Mouse (Mus musculus): ENCODE results near the gene Rtkn2. TPM values are rescaled to one million over a fixed set of nuclear protein-coding genes. Genes with fewer than 3 reads are reported as not detected.

Rtkn2 gene
- total RNA-seq, 2 experiments from 2014 or later: 4.5 to 4.6 TPM

GRCm38 (mm10) chr10:68029081-68029626, 49.8 kb downstream of the Rtkn2 start:
- intact Hi-C loops (cut with DNase I): no loop called here
- no peak for DNase-seq (ENCODE audit: low spot score in 2 of 2)

- no peak for DNase-seq (ENCODE audit: low spot score in 2 of 2)
- intact Hi-C loops (cut with DNase I): no loop called here
Observed at GRCm38 (mm10) chr10:68030027-68030426, 50.7 kb downstream of the Rtkn2 start.

- intact Hi-C loops (cut with DNase I): no loop called here
Observed at GRCm38 (mm10) chr10:68035707-68036367, 56.5 kb downstream of the Rtkn2 start.

DNA sequence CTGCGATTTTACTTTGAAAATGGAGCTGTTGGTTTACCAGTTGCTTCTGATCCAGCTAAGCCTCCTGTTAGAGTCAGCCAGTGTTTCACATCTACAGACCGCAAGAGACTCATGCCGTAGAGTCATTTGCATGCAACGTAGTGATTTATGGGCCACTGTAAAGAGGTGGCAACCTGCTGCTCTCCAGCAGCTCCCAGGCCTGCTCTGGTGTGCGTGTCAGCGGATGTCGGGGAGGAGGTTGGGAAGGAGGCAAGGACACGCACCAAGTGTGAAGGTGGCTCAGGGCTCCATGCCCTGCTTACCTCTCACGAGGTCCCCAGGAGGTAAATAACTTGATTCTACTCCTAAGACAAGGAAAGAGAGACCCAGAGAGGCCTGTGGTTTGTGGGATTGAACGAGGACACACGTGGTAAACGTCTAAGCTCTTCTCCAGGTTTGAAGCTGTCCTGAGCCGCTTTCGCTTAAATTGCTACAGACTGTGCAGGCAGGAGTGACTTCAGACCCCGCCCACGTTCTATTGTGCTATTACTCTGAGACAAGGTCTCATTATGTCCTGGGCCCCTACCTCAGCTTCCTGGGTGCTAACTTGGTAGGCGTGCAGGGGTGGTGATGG, 57.1 kb downstream of the Rtkn2 start:
- intact Hi-C loops (cut with DNase I): no loop called here
- DNase-seq (ENCODE audit: low spot score in 2 of 2): no peak

More at GRCm38 (mm10) chr10:68035707-68036367, 56.5 kb downstream of the Rtkn2 start:
- no peak for DNase-seq (ENCODE audit: low spot score in 2 of 2)

DNA sequence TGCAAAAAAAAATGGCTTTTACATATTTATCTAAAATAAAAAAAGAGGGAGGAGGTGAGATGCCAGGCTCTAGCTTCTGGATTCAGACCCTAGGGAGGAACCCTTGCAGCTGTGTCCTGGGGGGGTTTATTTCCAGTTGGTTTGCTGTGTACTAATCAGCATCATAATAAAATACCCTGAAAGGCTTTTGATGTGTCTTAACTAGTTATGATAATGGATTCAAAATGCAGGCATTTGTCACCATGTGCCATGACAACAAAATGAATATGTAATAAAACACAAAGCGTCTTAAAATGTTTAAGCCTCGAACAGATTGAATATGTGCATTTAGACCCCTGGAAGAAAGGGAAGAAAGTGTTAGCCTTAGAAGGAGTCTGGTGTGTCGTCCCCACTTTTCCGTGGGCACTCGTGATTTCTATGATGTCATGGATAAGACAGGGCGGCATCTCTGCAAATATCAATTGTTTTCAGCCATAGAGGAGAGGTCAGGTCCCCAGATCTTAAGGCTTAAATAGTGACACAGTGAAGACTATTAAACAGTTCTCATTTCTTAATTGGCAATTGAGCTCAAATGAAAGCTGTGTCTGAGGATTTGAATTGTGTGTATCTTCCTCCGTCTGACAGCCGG, 59.7 kb downstream of the Rtkn2 start:
- intact Hi-C loops (cut with DNase I): no loop called here
- no peak for DNase-seq (ENCODE audit: low spot score in 2 of 2)

DNA sequence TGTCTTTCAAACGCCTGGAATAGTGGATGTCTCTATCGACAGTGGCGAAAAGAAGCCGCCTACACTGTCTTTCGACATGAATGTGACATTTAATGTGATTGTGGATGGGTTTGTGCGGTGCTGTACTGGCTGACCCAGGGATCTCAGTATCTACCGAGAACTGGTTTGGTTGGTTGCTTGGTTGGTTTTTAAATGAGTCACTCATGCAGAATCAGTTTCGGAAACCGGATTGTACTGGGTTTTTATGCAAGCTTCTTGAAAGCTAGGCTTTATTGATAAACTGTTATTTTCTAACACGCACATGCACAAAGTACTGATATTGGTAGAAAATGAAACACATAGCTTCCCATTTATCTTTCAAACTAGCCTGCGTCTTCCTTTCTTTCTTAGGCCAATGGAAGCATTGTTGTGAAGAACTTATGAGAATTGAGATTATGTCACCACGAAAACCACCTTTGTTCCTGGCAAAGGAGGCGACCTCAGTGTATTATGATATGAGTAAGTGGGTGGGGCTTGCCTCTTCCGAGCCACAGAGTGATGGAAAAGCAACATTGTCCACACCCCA, 60.4 kb downstream of the Rtkn2 start:
- DNase-seq (ENCODE audit: low spot score in 2 of 2): peak in 1 of 2 experiments; percentile 38
- intact Hi-C loops (cut with DNase I): no loop called here

DNA sequence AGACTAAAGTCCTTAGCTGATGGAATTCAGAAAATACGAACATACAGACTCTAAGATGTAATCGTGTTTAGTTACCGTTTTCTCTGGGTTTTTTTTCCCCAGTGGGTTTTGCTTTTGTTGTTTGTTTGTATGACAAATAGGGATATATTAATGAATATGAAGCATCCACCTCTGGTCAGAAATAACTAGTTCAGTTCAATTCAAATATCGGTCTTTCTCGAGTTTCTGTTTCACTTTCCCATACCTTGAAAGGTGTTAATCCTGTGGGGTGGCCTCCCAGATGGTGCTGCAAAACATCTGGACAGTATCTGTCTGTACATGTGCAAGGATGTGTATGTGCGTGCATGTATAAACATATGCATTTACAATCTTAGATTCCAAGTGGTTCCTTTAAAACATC, 61.0 kb downstream of the Rtkn2 start:
- intact Hi-C loops (cut with DNase I): no loop called here
- DNase-seq (ENCODE audit: low spot score in 2 of 2): no peak

- intact Hi-C loops (cut with DNase I): no loop called here
- DNase-seq (ENCODE audit: low spot score in 2 of 2): no peak
Observed at GRCm38 (mm10) chr10:68043973-68044372, 64.6 kb downstream of the Rtkn2 start.

DNA sequence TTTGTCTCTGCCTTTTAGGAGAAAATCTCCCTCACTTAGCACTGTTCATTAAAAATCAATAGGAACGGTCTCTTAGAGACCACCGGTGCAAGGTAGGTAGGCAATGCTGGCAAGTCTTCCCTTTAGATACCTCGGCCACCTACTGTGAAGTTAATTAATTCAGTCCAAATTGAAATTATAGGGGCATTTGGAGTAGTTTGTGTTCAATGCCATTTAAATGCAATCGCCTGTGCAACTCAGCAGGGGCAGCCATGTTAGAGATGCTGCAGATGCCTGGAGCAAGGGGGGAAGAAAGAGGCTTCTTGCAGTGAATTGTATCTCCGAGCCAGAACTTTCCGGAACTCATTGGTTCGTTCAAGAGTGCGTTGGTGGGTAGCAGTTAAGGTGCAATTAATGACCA, 65.5 kb downstream of the Rtkn2 start:
- intact Hi-C loops (cut with DNase I): no loop called here
- DNase-seq (ENCODE audit: low spot score in 2 of 2): no peak

- intact Hi-C loops (cut with DNase I): no loop called here
Observed at GRCm38 (mm10) chr10:68048641-68049305, 69.4 kb downstream of the Rtkn2 start.

GRCm38 (mm10) chr10:68050882-68051281, 71.5 kb downstream of the Rtkn2 start:
- intact Hi-C loops (cut with DNase I): no loop called here
- DNase-seq (ENCODE audit: low spot score in 2 of 2): no peak

More at GRCm38 (mm10) chr10:68048641-68049305, 69.4 kb downstream of the Rtkn2 start:
- no peak for DNase-seq (ENCODE audit: low spot score in 2 of 2)

GRCm38 (mm10) chr10:68051316-68051933, 72.1 kb downstream of the Rtkn2 start:
- DNase-seq (ENCODE audit: low spot score in 2 of 2): no peak
- intact Hi-C loops (cut with DNase I): no loop called here

- intact Hi-C loops (cut with DNase I): no loop called here
- no peak for DNase-seq (ENCODE audit: low spot score in 2 of 2)
Observed at GRCm38 (mm10) chr10:68052307-68052706, 72.9 kb downstream of the Rtkn2 start.

- intact Hi-C loops (cut with DNase I): no loop called here
- no peak for DNase-seq (ENCODE audit: low spot score in 2 of 2)
Observed at GRCm38 (mm10) chr10:68054131-68054530, 74.8 kb downstream of the Rtkn2 start.

- intact Hi-C loops (cut with DNase I): no loop called here
- DNase-seq (ENCODE audit: low spot score in 2 of 2): no peak
Observed at GRCm38 (mm10) chr10:68054706-68055105, 75.3 kb downstream of the Rtkn2 start.

GRCm38 (mm10) chr10:68057841-68058240, 78.5 kb downstream of the Rtkn2 start:
- DNase-seq (ENCODE audit: low spot score in 2 of 2): no peak
- intact Hi-C loops (cut with DNase I): no loop called here

- intact Hi-C loops (cut with DNase I): no loop called here
- DNase-seq (ENCODE audit: low spot score in 2 of 2): no peak
Observed at GRCm38 (mm10) chr10:68058378-68058777, 79.0 kb downstream of the Rtkn2 start.

GRCm38 (mm10) chr10:68060590-68061248, 81.3 kb downstream of the Rtkn2 start:
- no peak for DNase-seq (ENCODE audit: low spot score in 2 of 2)
- intact Hi-C loops (cut with DNase I): no loop called here

DNA sequence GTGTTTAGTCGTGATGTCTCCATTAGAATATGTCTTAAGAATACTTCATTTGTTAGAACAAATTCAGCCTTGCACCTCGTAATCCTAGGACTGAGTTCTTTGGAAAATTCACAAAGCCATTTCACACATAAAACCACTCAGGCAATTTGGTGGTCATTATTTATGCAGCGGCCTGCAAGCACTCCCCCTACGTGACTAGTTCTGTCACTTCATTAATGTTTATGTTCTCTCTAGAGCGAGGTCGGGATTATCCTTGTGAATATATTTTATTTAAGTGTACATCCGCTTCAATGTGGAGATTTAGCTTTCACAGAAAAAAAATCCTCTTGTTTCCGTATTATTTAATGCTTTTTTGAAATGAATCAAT, 81.9 kb downstream of the Rtkn2 start:
- intact Hi-C loops (cut with DNase I): no loop called here
- DNase-seq (ENCODE audit: low spot score in 2 of 2): no peak
